Mouse (Mus musculus) forebrain, embryonic 13.5 days (tissue): Measurements from ENCODE around the gene Avpi1. TPM values are rescaled to one million over a fixed set of nuclear protein-coding genes. Genes with fewer than 3 reads are reported as not detected.
A peak's percentile ranks its signal among the peaks of the same experiment; 100 is the strongest.

Source experiments
- ATAC-seq: fragments of 200-750 bp; cut with Nextera tagmentation; 2 replicates; pipeline ENCODE4 v1.8.0; 2017
- H3K27ac ChIP-seq: fragments of 300-500 bp; sonication (generic); 2 replicates; pipeline ENCODE4 v1.5.1; 2015; ENCODE audit warnings: inconsistent platforms, mild to moderate bottlenecking, moderate library complexity
- H3K27me3 ChIP-seq: fragments of 300-500 bp; sonication (generic); 2 replicates; pipeline ENCODE4 v1.6.1; 2015; ENCODE audit warnings: mild to moderate bottlenecking, inconsistent platforms
- H3K36me3 ChIP-seq: fragments of 300-500 bp; sonication (generic); 2 replicates; pipeline ENCODE4 v1.6.1; 2015; ENCODE audit warnings: mild to moderate bottlenecking, inconsistent platforms; ENCODE audit not compliant: poor library complexity, severe bottlenecking
- H3K4me1 ChIP-seq: fragments of 300-500 bp; sonication (generic); 2 replicates; pipeline ENCODE4 v1.6.1; 2015; ENCODE audit warnings: inconsistent platforms
- H3K4me2 ChIP-seq: fragments of 300-500 bp; sonication (generic); 2 replicates; pipeline ENCODE4 v1.6.1; 2015; ENCODE audit warnings: inconsistent platforms, mild to moderate bottlenecking, moderate library complexity
- H3K4me3 ChIP-seq: fragments of 300-500 bp; sonication (generic); 2 replicates; pipeline ENCODE4 v1.5.1; 2015; ENCODE audit warnings: mild to moderate bottlenecking, inconsistent platforms
- H3K9ac ChIP-seq: fragments of 300-500 bp; sonication (generic); 2 replicates; pipeline ENCODE4 v1.6.1; 2015; ENCODE audit warnings: mild to moderate bottlenecking, inconsistent platforms
- H3K9me3 ChIP-seq: fragments of 300-500 bp; sonication (generic); replicated peaks from 2 replicates; pipeline ENCODE4 v1.6.1; 2016; ENCODE audit warnings: inconsistent platforms
- WGBS: fragments of 180-500 bp; shearing (Covaris S2); methylation state at CpG from one replicate; pipeline ENCODE4 v1.1.7; 2015; 5-methylcytosine and 5-hydroxymethylcytosine counted together
- polyA plus RNA-seq: library from polyadenylated mRNA; unstranded; fragments of >200 nt; fragmentation: Nextera tagmentation; extraction: Ambion mirVana; gene quantifications from 2 replicates; pipeline ENCODE4 v1.2.1, GENCODE M21; 2015

Avpi1 gene
- polyA plus RNA-seq, 1 experiment from 2014 or later: 10.1 TPM

- ATAC-seq: no peak
- no peak overlapping the region for H3K4me3 ChIP-seq
- no peaks in the 10 kb centered on the region for H3K9me3 ChIP-seq
- no peak overlapping the region for H3K27ac ChIP-seq
- no peak overlapping the region for H3K9ac ChIP-seq
- peaks cover 24% of the 10 kb centered on the region for H3K4me1 ChIP-seq
- H3K36me3 ChIP-seq: peaks cover 35% of the 10 kb centered on the region
- WGBS: 93% methylated on average over 6 of the region's 6 CpGs
- H3K27me3 ChIP-seq: peaks cover 8% of the 10 kb centered on the region; the same call in 1 of the 2 replicates
- no peak overlapping the region for H3K4me2 ChIP-seq
Measured at GRCm38 (mm10) chr19:42126219-42126605, 2.6 kb downstream of the Avpi1 start.

GRCm38 (mm10) chr19:42125501-42126218 is 3.2 kb downstream of the Avpi1 start:
- Histone ChIP-seq H3K27me3 (peaks cover 8% of the 10 kb centered on the region; the same call in 1 of the 2 replicates), H3K4me2 (no peak overlapping the region), H3K36me3 (peaks cover 41% of the 10 kb centered on the region), H3K4me1 (peaks cover 24% of the 10 kb centered on the region), H3K9me3 (no peaks in the 10 kb centered on the region), H3K27ac (no peak overlapping the region), H3K9ac (no peak overlapping the region), H3K4me3 (no peak overlapping the region)
- WGBS: 67% methylated on average over 11 of the region's 11 CpGs
- no peak for ATAC-seq

GRCm38 (mm10) chr19:42124684-42125083 is 4.2 kb downstream of the Avpi1 start:
- H3K9ac ChIP-seq: no peak overlapping the region
- H3K36me3 ChIP-seq: peaks cover 51% of the 10 kb centered on the region
- 84% methylated on average over 13 of the region's 13 CpGs for WGBS
- ATAC-seq: no peak
- H3K9me3 ChIP-seq: no peaks in the 10 kb centered on the region
- H3K4me3 ChIP-seq: no peak overlapping the region
- H3K4me1 ChIP-seq: peaks cover 16% of the 10 kb centered on the region
- no peak overlapping the region for H3K27ac ChIP-seq
- H3K27me3 ChIP-seq: peaks cover 8% of the 10 kb centered on the region; the same call in 1 of the 2 replicates
- no peak overlapping the region for H3K4me2 ChIP-seq

GRCm38 (mm10) chr19:42120451-42120850 is 8.4 kb downstream of the Avpi1 start:
- no peak overlapping the region for H3K9ac ChIP-seq
- ATAC-seq: no peak
- no peak overlapping the region for H3K4me2 ChIP-seq
- H3K27ac ChIP-seq: no peak overlapping the region
- no peaks in the 10 kb centered on the region for H3K27me3 ChIP-seq
- H3K36me3 ChIP-seq: peaks cover 81% of the 10 kb centered on the region
- no peaks in the 10 kb centered on the region for H3K9me3 ChIP-seq
- no peak overlapping the region for H3K4me3 ChIP-seq
- no peaks in the 10 kb centered on the region for H3K4me1 ChIP-seq
- WGBS: 96% methylated on average over 8 of the region's 8 CpGs

- H3K27me3 ChIP-seq: no peaks in the 10 kb centered on the region
- H3K9ac ChIP-seq: no peak overlapping the region
- peaks cover 81% of the 10 kb centered on the region for H3K36me3 ChIP-seq
- H3K4me1 ChIP-seq: no peaks in the 10 kb centered on the region
- 88% methylated on average over 5 of the region's 5 CpGs for WGBS
- no peak overlapping the region for H3K27ac ChIP-seq
- H3K4me3 ChIP-seq: no peak overlapping the region
- H3K4me2 ChIP-seq: no peak overlapping the region
- H3K9me3 ChIP-seq: no peaks in the 10 kb centered on the region
- ATAC-seq: no peak
Measured at GRCm38 (mm10) chr19:42118596-42118995, 10.3 kb downstream of the Avpi1 start.

- H3K36me3 ChIP-seq: peaks cover 81% of the 10 kb centered on the region
Measured at GRCm38 (mm10) chr19:42118142-42118541, 10.7 kb downstream of the Avpi1 start.

GRCm38 (mm10) chr19:42115783-42116335 is 13.0 kb downstream of the Avpi1 start:
- H3K4me3 ChIP-seq: no peak overlapping the region
- H3K36me3 ChIP-seq: peaks cover 68% of the 10 kb centered on the region
- H3K4me1 ChIP-seq: no peaks in the 10 kb centered on the region
- no peak for ATAC-seq
- no peaks in the 10 kb centered on the region for H3K9me3 ChIP-seq
- no peak overlapping the region for H3K27ac ChIP-seq
- no peaks in the 10 kb centered on the region for H3K27me3 ChIP-seq
- no peak overlapping the region for H3K4me2 ChIP-seq
- WGBS: 89% methylated on average over 4 of the region's 4 CpGs
- no peak overlapping the region for H3K9ac ChIP-seq

More at GRCm38 (mm10) chr19:42118142-42118541, 10.7 kb downstream of the Avpi1 start:
- Histone ChIP-seq H3K4me3 (no peak overlapping the region), H3K4me1 (no peaks in the 10 kb centered on the region), H3K27ac (no peak overlapping the region), H3K9ac (no peak overlapping the region), H3K9me3 (no peaks in the 10 kb centered on the region), H3K27me3 (no peaks in the 10 kb centered on the region), H3K4me2 (no peak overlapping the region)
- WGBS: 92% methylated on average over 9 of the region's 9 CpGs
- no peak for ATAC-seq

- Histone ChIP-seq H3K4me1 (no peaks in the 10 kb centered on the region), H3K27ac (no peak overlapping the region), H3K4me3 (no peak overlapping the region), H3K9ac (no peak overlapping the region), H3K4me2 (no peak overlapping the region), H3K27me3 (no peaks in the 10 kb centered on the region), H3K9me3 (no peaks in the 10 kb centered on the region), H3K36me3 (peaks cover 56% of the 10 kb centered on the region)
- no peak for ATAC-seq
- WGBS: 94% methylated on average over 9 of the region's 9 CpGs
Measured at GRCm38 (mm10) chr19:42104681-42105080, 24.2 kb downstream of the Avpi1 start.

GRCm38 (mm10) chr19:42099406-42099805 is 29.5 kb downstream of the Avpi1 start:
- H3K9ac ChIP-seq: no peak overlapping the region
- H3K9me3 ChIP-seq: no peaks in the 10 kb centered on the region
- WGBS: 96% methylated on average over 3 of the region's 3 CpGs
- no peak for ATAC-seq
- H3K27ac ChIP-seq: no peak overlapping the region
- peaks cover 35% of the 10 kb centered on the region for H3K36me3 ChIP-seq
- no peaks in the 10 kb centered on the region for H3K27me3 ChIP-seq
- no peak overlapping the region for H3K4me3 ChIP-seq
- H3K4me2 ChIP-seq: no peak overlapping the region
- no peaks in the 10 kb centered on the region for H3K4me1 ChIP-seq

GRCm38 (mm10) chr19:42090637-42091141 is 38.2 kb downstream of the Avpi1 start:
- peak; percentile 72 for ATAC-seq
- WGBS: under 1% methylated on average over 50 of the region's 52 CpGs

GRCm38 (mm10) chr19:42089748-42090595 is 38.9 kb downstream of the Avpi1 start, which contains the start of gene Pi4k2a:
TSS of gene Pi4k2a (plus strand) at chr19:42090470.
- Histone ChIP-seq H3K9ac (peak within 1 kb of the TSS; percentile 94), H3K4me3 (peak within 1 kb of the TSS; percentile 94), H3K27me3 (no peaks in the 10 kb centered on the region), H3K27ac (peak within 1 kb of the TSS; percentile 83), H3K4me1 (peaks cover 37% of the 10 kb centered on the region), H3K9me3 (no peaks in the 10 kb centered on the region), H3K4me2 (peak within 1 kb of the TSS; percentile 91), H3K36me3 (0 out of 2 replicates have a peak, but pooled peaks cover 8% of the 10 kb centered on the region)
- 1% methylated on average over 50 of the region's 55 CpGs for WGBS
- ATAC-seq: peak; percentile 99

More at GRCm38 (mm10) chr19:42090637-42091141, 38.2 kb downstream of the Avpi1 start:
- H3K4me1 ChIP-seq: peaks cover 33% of the 10 kb centered on the region
- peak overlapping the region; percentile 94 for H3K4me3 ChIP-seq
- H3K36me3 ChIP-seq: 0 out of 2 replicates have a peak, but pooled peaks cover 8% of the 10 kb centered on the region
- H3K9ac ChIP-seq: peak overlapping the region; percentile 94
- H3K27ac ChIP-seq: peak overlapping the region; percentile 83
- peak overlapping the region; percentile 91 for H3K4me2 ChIP-seq
- no peaks in the 10 kb centered on the region for H3K27me3 ChIP-seq
- no peaks in the 10 kb centered on the region for H3K9me3 ChIP-seq
